ENCODE assay signal across 8 mouse cellular contexts in genomic region chr1:167350597-167351415, GRCm38 (mm10). TPM values are rescaled to one million over a fixed set of nuclear protein-coding genes. Genes with fewer than 3 reads are reported as not detected.
DNase-seq lines count a peak whose midpoint lies in the region; ATAC-seq and TF ChIP-seq lines count a peak whose summit lies in the region.

No protein-coding gene starts in this region.

- peaks cover 4% of the 10 kb centered on the region; the same call in 1 of the 2 replicates for H3K79me2 ChIP-seq in liver, adult 2 months (ENCODE audit: control insufficient read depth, insufficient read depth, low read length)

- TF ChIP-seq CTCF in liver, adult 2 months (IDR thresholded peaks at IDR 0.05; ENCODE audit: low read depth, low read length) = no peak

- TF ChIP-seq POLR2A in liver, adult 2 months (IDR thresholded peaks at IDR 0.05; ENCODE audit: extremely low read depth, insufficient read depth, low read length) = no peak

- peak overlapping the region; percentile 68 for H3K4me2 ChIP-seq in intestine, embryonic 15.5 days (replicated peaks)
- H3K4me2 ChIP-seq in neural tube, embryonic 14.5 days (ENCODE audit: low read depth, low read length) = peak overlapping the region; percentile 76

- DNase-seq in liver, adult 2 months (ENCODE audit: extremely low read depth, low read depth, low spot score) = peak; percentile 86
- DNase-seq in liver = no peak
- DNase-seq in embryonic facial prominence, embryonic 10.5 days (ENCODE audit: low spot score) = no peak
- DNase-seq in cerebellum, postnatal 10 days = no peak
- no peak for DNase-seq in left cerebral cortex, postnatal 4 days
- DNase-seq in gastrocnemius, postnatal 25 days = no peak

- H3K9me3 ChIP-seq in embryonic facial prominence, embryonic 10.5 days = no peaks in the 10 kb centered on the region
- no peaks in the 10 kb centered on the region for H3K9me3 ChIP-seq in intestine, embryonic 15.5 days
- no peaks in the 10 kb centered on the region for H3K9me3 ChIP-seq in neural tube, embryonic 14.5 days (ENCODE audit: control insufficient read depth, low read length)

- H3K4me3 ChIP-seq in liver, adult 2 months (ENCODE audit: insufficient read depth, low read depth, low read length) = peak overlapping the region; percentile 89
- peak overlapping the region; percentile 83 for H3K4me3 ChIP-seq in embryonic facial prominence, embryonic 10.5 days
- peak overlapping the region; percentile 75 for H3K4me3 ChIP-seq in intestine, embryonic 15.5 days (replicated peaks)
- peak overlapping the region; percentile 68 for H3K4me3 ChIP-seq in neural tube, embryonic 14.5 days (ENCODE audit: low read depth, low read length)

- peak overlapping the region; percentile 96 for H3K9ac ChIP-seq in liver, adult 2 months (ENCODE audit: low read depth, low read length)
- peak overlapping the region; percentile 61 for H3K9ac ChIP-seq in intestine, embryonic 15.5 days
- H3K9ac ChIP-seq in neural tube, embryonic 14.5 days (replicated peaks; ENCODE audit: low read depth, low read length) = peak overlapping the region; percentile 75

- H3K27me3 ChIP-seq in liver, adult 2 months (ENCODE audit: control insufficient read depth, insufficient read depth, low read length) = no peaks in the 10 kb centered on the region
- no peaks in the 10 kb centered on the region for H3K27me3 ChIP-seq in embryonic facial prominence, embryonic 10.5 days (replicated peaks; ENCODE audit: low read depth, poor library complexity, severe bottlenecking)
- H3K27me3 ChIP-seq in intestine, embryonic 15.5 days (replicated peaks) = no peaks in the 10 kb centered on the region
- no peaks in the 10 kb centered on the region; the same call in 1 of the 2 replicates for H3K27me3 ChIP-seq in neural tube, embryonic 14.5 days (ENCODE audit: control insufficient read depth, insufficient read depth, low read length)

- no peak for ATAC-seq in intestine, embryonic 15.5 days
- ATAC-seq in neural tube, embryonic 14.5 days (ENCODE audit: low read depth) = no peak

- H3K27ac ChIP-seq in liver, adult 2 months (replicated peaks; ENCODE audit: insufficient read depth, low read depth, low read length) = peak overlapping the region; percentile 94
- peak overlapping the region; percentile 90 for H3K27ac ChIP-seq in embryonic facial prominence, embryonic 10.5 days (replicated peaks)
- peak overlapping the region; percentile 89 for H3K27ac ChIP-seq in intestine, embryonic 15.5 days
- no peak overlapping the region for H3K27ac ChIP-seq in neural tube, embryonic 14.5 days (ENCODE audit: low read depth, low read length)

- WGBS in liver, adult 2 months = 8% methylated on average over 13 of the region's 13 CpGs
- 26% methylated on average over 13 of the region's 13 CpGs for WGBS in embryonic facial prominence, embryonic 10.5 days
- 27% methylated on average over 13 of the region's 13 CpGs for WGBS in intestine, embryonic 15.5 days
- 36% methylated on average over 13 of the region's 13 CpGs for WGBS in neural tube, embryonic 14.5 days

- intact Hi-C loops in left cerebral cortex, postnatal 4 days (cut with DNase I) = no loop called here

- peaks cover 26% of the 10 kb centered on the region for H3K36me3 ChIP-seq in liver, adult 2 months (ENCODE audit: control insufficient read depth, insufficient read depth, low read length)
- peaks cover 24% of the 10 kb centered on the region for H3K36me3 ChIP-seq in embryonic facial prominence, embryonic 10.5 days (replicated peaks)
- peaks cover 7% of the 10 kb centered on the region for H3K36me3 ChIP-seq in intestine, embryonic 15.5 days
- 0 out of 2 replicates have a peak, but pooled peaks cover 3% of the 10 kb centered on the region for H3K36me3 ChIP-seq in neural tube, embryonic 14.5 days (ENCODE audit: control insufficient read depth, insufficient read depth, low read length)

- peaks cover 9% of the 10 kb centered on the region for H3K4me1 ChIP-seq in liver, adult 2 months (ENCODE audit: control insufficient read depth, insufficient read depth, low read length)
- H3K4me1 ChIP-seq in embryonic facial prominence, embryonic 10.5 days = peaks cover 13% of the 10 kb centered on the region
- no peaks in the 10 kb centered on the region; the same call in 1 of the 2 replicates for H3K4me1 ChIP-seq in intestine, embryonic 15.5 days (replicated peaks)
- H3K4me1 ChIP-seq in neural tube, embryonic 14.5 days (ENCODE audit: control insufficient read depth, insufficient read depth, low read length) = peaks cover 3% of the 10 kb centered on the region; the same call in 1 of the 2 replicates

RNA-seq across cellular contexts. Expression of gene Aldh9a1, which starts 1.0 kb away (rescaled TPM):
- 119 TPM in 2 replicates for total RNA-seq in liver, adult 2 months (2014; rRNA removed)
- 127 and 162 TPM in 2 replicates for polyA plus RNA-seq in liver, adult 2 months (2012; rRNA removed)
- polyA plus RNA-seq in embryonic facial prominence, embryonic 10.5 days (2016; fragmentation: Nextera tagmentation; extraction: Ambion mirVana) = 53.7 and 56.9 TPM in 2 replicates
- 133 and 156 TPM in 2 replicates for polyA plus RNA-seq in intestine, embryonic 15.5 days (2015; fragmentation: Nextera tagmentation; extraction: Ambion mirVana)
- polyA plus RNA-seq in neural tube, embryonic 14.5 days (2014; fragmentation: Nextera tagmentation; extraction: Ambion mirVana) = 29.2 and 34.8 TPM in 2 replicates
- 10 to 100 TPM; 36.0 to 40.7 TPM for total RNA-seq in left cerebral cortex, postnatal 4 days (2021)
- total RNA-seq in gastrocnemius, postnatal 25 days (2021) = 1 to 10 TPM; 2.4 to 2.8 TPM

RNA-seq across cellular contexts. Expression of gene Tmco1, which starts 42.6 kb away (rescaled TPM):
- 142 and 162 TPM in 2 replicates for total RNA-seq in liver, adult 2 months (2014; rRNA removed)
- polyA plus RNA-seq in liver, adult 2 months (2012; rRNA removed) = 70.2 and 71.5 TPM in 2 replicates
- polyA plus RNA-seq in embryonic facial prominence, embryonic 10.5 days (2016; fragmentation: Nextera tagmentation; extraction: Ambion mirVana) = 65.4 and 65.7 TPM in 2 replicates
- polyA plus RNA-seq in intestine, embryonic 15.5 days (2015; fragmentation: Nextera tagmentation; extraction: Ambion mirVana) = 101 and 109 TPM in 2 replicates
- polyA plus RNA-seq in neural tube, embryonic 14.5 days (2014; fragmentation: Nextera tagmentation; extraction: Ambion mirVana) = 74.0 and 77.1 TPM in 2 replicates
- total RNA-seq in left cerebral cortex, postnatal 4 days (2021) = 10 to 100 TPM; 36.1 to 43.9 TPM
- total RNA-seq in gastrocnemius, postnatal 25 days (2021) = 10 to 100 TPM; 32.6 to 41.3 TPM

RNA-seq across cellular contexts. Expression of gene Mgst3, which starts 42.8 kb away (rescaled TPM):
- 62.5 and 82.7 TPM in 2 replicates for total RNA-seq in liver, adult 2 months (2014; rRNA removed)
- polyA plus RNA-seq in liver, adult 2 months (2012; rRNA removed) = 97.8 and 112 TPM in 2 replicates
- polyA plus RNA-seq in embryonic facial prominence, embryonic 10.5 days (2016; fragmentation: Nextera tagmentation; extraction: Ambion mirVana) = 52.1 and 53.1 TPM in 2 replicates
- polyA plus RNA-seq in intestine, embryonic 15.5 days (2015; fragmentation: Nextera tagmentation; extraction: Ambion mirVana) = 247 and 298 TPM in 2 replicates
- 188 and 226 TPM in 2 replicates for polyA plus RNA-seq in neural tube, embryonic 14.5 days (2014; fragmentation: Nextera tagmentation; extraction: Ambion mirVana)
- 100 to 1,000 TPM; 119 to 121 TPM for total RNA-seq in left cerebral cortex, postnatal 4 days (2021)
- 10 to 100 TPM; 84.7 to 94.2 TPM for total RNA-seq in gastrocnemius, postnatal 25 days (2021)
